Mouse (Mus musculus): ENCODE data around the gene Parp3. TPM values are rescaled to one million over a fixed set of nuclear protein-coding genes. Genes with fewer than 3 reads are reported as not detected.

The Parp3 gene
- polyA plus RNA-seq, 1 experiment, result 25.8 TPM

- no peaks in the 10 kb centered on the region for H3K27me3 ChIP-seq (replicated peaks; ENCODE audit: control insufficient read depth, insufficient read depth, low read length)
- TF ChIP-seq CTCF (conservative IDR thresholded peaks at IDR 0.05; ENCODE audit: insufficient read depth, insufficient read length, low read depth, low read length) (no peak), POLR2A (IDR thresholded peaks at IDR 0.05; ENCODE audit: low read depth, low read length) (no peak)
- H3K4me3 ChIP-seq (ENCODE audit: insufficient read depth, low read depth, low read length), result peak overlapping the region; percentile 76; the same call in 1 of the 2 replicates
Measured at GRCm38 (mm10) chr9:106452821-106453220, 23.9 kb downstream of the Parp3 start.

GRCm38 (mm10) chr9:106452351-106452750 lies 24.4 kb downstream of the Parp3 start:
- no peak overlapping the region for H3K4me3 ChIP-seq (ENCODE audit: insufficient read depth, low read depth, low read length)
- WGBS, result 50% methylated on average over 6 of the region's 6 CpGs

More at GRCm38 (mm10) chr9:106452821-106453220, 23.9 kb downstream of the Parp3 start:
- DNase-seq, result peak; percentile 87
- 16% methylated on average over 7 of the region's 7 CpGs for WGBS
- Histone ChIP-seq H3K4me1 (ENCODE audit: control insufficient read depth, insufficient read depth, low read length) (peaks cover 23% of the 10 kb centered on the region), H3K36me3 (ENCODE audit: control insufficient read depth, insufficient read depth, low read length) (no peaks in the 10 kb centered on the region), H3K27ac (ENCODE audit: insufficient read depth, low read depth, low read length) (peak overlapping the region; percentile 42)

GRCm38 (mm10) chr9:106451899-106452298 lies 24.9 kb downstream of the Parp3 start:
- Histone ChIP-seq H3K4me3 (ENCODE audit: insufficient read depth, low read depth, low read length) (no peak overlapping the region), H3K27me3 (replicated peaks; ENCODE audit: control insufficient read depth, insufficient read depth, low read length) (no peaks in the 10 kb centered on the region), H3K4me1 (ENCODE audit: control insufficient read depth, insufficient read depth, low read length) (peaks cover 25% of the 10 kb centered on the region), H3K36me3 (ENCODE audit: control insufficient read depth, insufficient read depth, low read length) (no peaks in the 10 kb centered on the region), H3K27ac (ENCODE audit: insufficient read depth, low read depth, low read length) (peak overlapping the region; percentile 42)
- DNase-seq, result no peak
- no peak for TF ChIP-seq CTCF (conservative IDR thresholded peaks at IDR 0.05; ENCODE audit: insufficient read depth, insufficient read length, low read depth, low read length)
- 64% methylated on average over 2 of the region's 2 CpGs for WGBS

More at GRCm38 (mm10) chr9:106452351-106452750, 24.4 kb downstream of the Parp3 start:
- Histone ChIP-seq H3K36me3 (ENCODE audit: control insufficient read depth, insufficient read depth, low read length) (no peaks in the 10 kb centered on the region), H3K27me3 (replicated peaks; ENCODE audit: control insufficient read depth, insufficient read depth, low read length) (no peaks in the 10 kb centered on the region), H3K4me1 (ENCODE audit: control insufficient read depth, insufficient read depth, low read length) (peaks cover 25% of the 10 kb centered on the region), H3K27ac (ENCODE audit: insufficient read depth, low read depth, low read length) (peak overlapping the region; percentile 42)
- DNase-seq, result no peak
- TF ChIP-seq CTCF (conservative IDR thresholded peaks at IDR 0.05; ENCODE audit: insufficient read depth, insufficient read length, low read depth, low read length) (no peak), POLR2A (IDR thresholded peaks at IDR 0.05; ENCODE audit: low read depth, low read length) (no peak)

- no peak for DNase-seq
- H3K36me3 ChIP-seq (ENCODE audit: control insufficient read depth, insufficient read depth, low read length), result no peaks in the 10 kb centered on the region
- peaks cover 27% of the 10 kb centered on the region for H3K4me1 ChIP-seq (ENCODE audit: control insufficient read depth, insufficient read depth, low read length)
- no peak overlapping the region for H3K4me3 ChIP-seq (ENCODE audit: insufficient read depth, low read depth, low read length)
- H3K27me3 ChIP-seq (replicated peaks; ENCODE audit: control insufficient read depth, insufficient read depth, low read length), result no peaks in the 10 kb centered on the region
- no peak for TF ChIP-seq CTCF (conservative IDR thresholded peaks at IDR 0.05; ENCODE audit: insufficient read depth, insufficient read length, low read depth, low read length)
- no peak for TF ChIP-seq POLR2A (IDR thresholded peaks at IDR 0.05; ENCODE audit: low read depth, low read length)
- WGBS, result 68% methylated on average over 11 of the region's 11 CpGs
- no peak overlapping the region for H3K27ac ChIP-seq (ENCODE audit: insufficient read depth, low read depth, low read length)
Measured at GRCm38 (mm10) chr9:106451298-106451697, 25.5 kb downstream of the Parp3 start.

GRCm38 (mm10) chr9:106450661-106451060 lies 26.1 kb downstream of the Parp3 start:
- peaks cover 29% of the 10 kb centered on the region for H3K4me1 ChIP-seq (ENCODE audit: control insufficient read depth, insufficient read depth, low read length)
- H3K36me3 ChIP-seq (ENCODE audit: control insufficient read depth, insufficient read depth, low read length), result no peaks in the 10 kb centered on the region
- TF ChIP-seq CTCF (conservative IDR thresholded peaks at IDR 0.05; ENCODE audit: insufficient read depth, insufficient read length, low read depth, low read length) (no peak), POLR2A (IDR thresholded peaks at IDR 0.05; ENCODE audit: low read depth, low read length) (no peak)
- H3K27me3 ChIP-seq (replicated peaks; ENCODE audit: control insufficient read depth, insufficient read depth, low read length), result no peaks in the 10 kb centered on the region
- H3K27ac ChIP-seq (ENCODE audit: insufficient read depth, low read depth, low read length), result peak overlapping the region; percentile 97
- H3K4me3 ChIP-seq (ENCODE audit: insufficient read depth, low read depth, low read length), result peak overlapping the region; percentile 82
- 20% methylated on average over 9 of the region's 9 CpGs for WGBS
- DNase-seq, result peak; percentile 93

- Histone ChIP-seq H3K27ac (ENCODE audit: insufficient read depth, low read depth, low read length) (peak overlapping the region; percentile 97), H3K27me3 (replicated peaks; ENCODE audit: control insufficient read depth, insufficient read depth, low read length) (no peaks in the 10 kb centered on the region), H3K4me1 (ENCODE audit: control insufficient read depth, insufficient read depth, low read length) (peaks cover 36% of the 10 kb centered on the region), H3K4me3 (ENCODE audit: insufficient read depth, low read depth, low read length) (peak overlapping the region; percentile 82), H3K36me3 (ENCODE audit: control insufficient read depth, insufficient read depth, low read length) (no peaks in the 10 kb centered on the region)
- no peak for DNase-seq
- WGBS, result 59% methylated on average over 8 of the region's 8 CpGs
- TF ChIP-seq POLR2A (IDR thresholded peaks at IDR 0.05; ENCODE audit: low read depth, low read length) (no peak), CTCF (conservative IDR thresholded peaks at IDR 0.05; ENCODE audit: insufficient read depth, insufficient read length, low read depth, low read length) (no peak)
Measured at GRCm38 (mm10) chr9:106449947-106450346, 26.8 kb downstream of the Parp3 start.

GRCm38 (mm10) chr9:106448498-106449031 lies 28.2 kb downstream of the Parp3 start:
- peak; percentile 85 for TF ChIP-seq POLR2A (IDR thresholded peaks at IDR 0.05; ENCODE audit: low read depth, low read length)
- peak; percentile 80 for TF ChIP-seq CTCF (conservative IDR thresholded peaks at IDR 0.05; ENCODE audit: insufficient read depth, insufficient read length, low read depth, low read length)
- peak overlapping the region; percentile 97 for H3K27ac ChIP-seq (ENCODE audit: insufficient read depth, low read depth, low read length)
- peak; percentile 89 for DNase-seq
- H3K4me1 ChIP-seq (ENCODE audit: control insufficient read depth, insufficient read depth, low read length), result peaks cover 30% of the 10 kb centered on the region
- no peaks in the 10 kb centered on the region for H3K27me3 ChIP-seq (replicated peaks; ENCODE audit: control insufficient read depth, insufficient read depth, low read length)
- H3K4me3 ChIP-seq (ENCODE audit: insufficient read depth, low read depth, low read length), result peak overlapping the region; percentile 82
- under 1% methylated on average over 23 of the region's 23 CpGs for WGBS
- no peaks in the 10 kb centered on the region for H3K36me3 ChIP-seq (ENCODE audit: control insufficient read depth, insufficient read depth, low read length)

All from kidney, adult 2 months (tissue).